Mouse (Mus musculus) midbrain, embryonic 16.5 days (tissue): ENCODE results near the gene Tmem104. TPM values are rescaled to one million over a fixed set of nuclear protein-coding genes. Genes with fewer than 3 reads are reported as not detected.

Experiments
- ATAC-seq: fragments of 200-750 bp; cut with Nextera tagmentation; 2 replicates; pipeline ENCODE4 v1.8.0; 2017; ENCODE audit warnings: moderate TSS enrichment
- H3K27ac ChIP-seq: fragments of 300-500 bp; sonication (generic); 2 replicates; pipeline ENCODE4 v1.5.1; 2014; ENCODE audit warnings: mild to moderate bottlenecking, low read length, mixed read lengths
- H3K27me3 ChIP-seq: fragments of 300-500 bp; sonication (generic); 2 replicates; pipeline ENCODE4 v1.6.1; 2014; ENCODE audit warnings: low read depth, low read length, mixed read lengths; ENCODE audit not compliant: control insufficient read depth, insufficient read depth
- H3K36me3 ChIP-seq: fragments of 300-500 bp; sonication (generic); 2 replicates; pipeline ENCODE4 v1.6.1; 2014; ENCODE audit warnings: mild to moderate bottlenecking, low read length, moderate library complexity, mixed read lengths; ENCODE audit not compliant: control insufficient read depth, insufficient read depth
- H3K4me1 ChIP-seq: fragments of 300-500 bp; sonication (generic); 2 replicates; pipeline ENCODE4 v1.6.1; 2014; ENCODE audit warnings: mild to moderate bottlenecking, low read length, mixed read lengths; ENCODE audit not compliant: control insufficient read depth, insufficient read depth
- H3K4me2 ChIP-seq: fragments of 300-500 bp; sonication (generic); 2 replicates; pipeline ENCODE4 v1.6.1; 2014; ENCODE audit warnings: mild to moderate bottlenecking, low read length, mixed read lengths
- H3K4me3 ChIP-seq: fragments of 300-500 bp; sonication (generic); 2 replicates; pipeline ENCODE4 v1.5.1; 2014; ENCODE audit warnings: low read depth, mild to moderate bottlenecking, low read length, moderate library complexity, mixed read lengths
- H3K9ac ChIP-seq: fragments of 300-500 bp; sonication (generic); 2 replicates; pipeline ENCODE4 v1.6.1; 2014; ENCODE audit warnings: low read depth, low read length, mixed read lengths
- H3K9me3 ChIP-seq: fragments of 300-500 bp; sonication (generic); replicated peaks from 2 replicates; pipeline ENCODE4 v1.6.1; 2014; ENCODE audit warnings: mild to moderate bottlenecking, low read length, mixed read lengths; ENCODE audit not compliant: control insufficient read depth, poor library complexity, severe bottlenecking
- whole genome bisulfite sequencing: fragments of 180-500 bp; shearing (Covaris S2); extraction: QIAGEN DNeasy Blood & Tissue Kit; methylation state at CpG from one replicate; pipeline ENCODE4 v1.1.7; 2014; 5-methylcytosine and 5-hydroxymethylcytosine counted together
- polyA plus RNA-seq: library from polyadenylated mRNA; unstranded; fragments of >200 nt; fragmentation: Nextera tagmentation; extraction: Ambion mirVana; gene quantifications from 2 replicates; pipeline ENCODE4 v1.2.1, GENCODE M21; 2015

The Tmem104 gene
- polyA plus RNA-seq, 1 experiment from 2014 or later, result 12.5 TPM

- no peak for ATAC-seq
Observed at GRCm38 (mm10) chr11:115219263-115219662, 32.0 kb downstream of the Tmem104 start.

GRCm38 (mm10) chr11:115219685-115220084 is 32.4 kb downstream of the Tmem104 start:
- 93% methylated on average over 10 of the region's 10 CpGs for WGBS
- H3K27ac ChIP-seq, result no peak overlapping the region
- no peaks in the 10 kb centered on the region for H3K36me3 ChIP-seq
- H3K27me3 ChIP-seq, result no peaks in the 10 kb centered on the region
- H3K4me1 ChIP-seq, result peaks cover 17% of the 10 kb centered on the region; the same call in 1 of the 2 replicates
- no peaks in the 10 kb centered on the region for H3K9me3 ChIP-seq
- no peak overlapping the region for H3K4me2 ChIP-seq
- no peak overlapping the region for H3K9ac ChIP-seq
- no peak overlapping the region for H3K4me3 ChIP-seq
- ATAC-seq, result no peak

More at GRCm38 (mm10) chr11:115219263-115219662, 32.0 kb downstream of the Tmem104 start:
- WGBS, result 84% methylated on average over 9 of the region's 9 CpGs
- H3K27ac ChIP-seq, result no peak overlapping the region
- H3K27me3 ChIP-seq, result no peaks in the 10 kb centered on the region
- peaks cover 17% of the 10 kb centered on the region; the same call in 1 of the 2 replicates for H3K4me1 ChIP-seq
- H3K4me3 ChIP-seq, result no peak overlapping the region
- no peaks in the 10 kb centered on the region for H3K9me3 ChIP-seq
- no peaks in the 10 kb centered on the region for H3K36me3 ChIP-seq
- H3K9ac ChIP-seq, result no peak overlapping the region
- H3K4me2 ChIP-seq, result no peak overlapping the region

GRCm38 (mm10) chr11:115222077-115222476 is 34.8 kb downstream of the Tmem104 start:
- H3K9ac ChIP-seq, result no peak overlapping the region
- H3K4me3 ChIP-seq, result no peak overlapping the region
- ATAC-seq, result no peak
- H3K27me3 ChIP-seq, result no peaks in the 10 kb centered on the region
- peaks cover 37% of the 10 kb centered on the region for H3K4me1 ChIP-seq
- no peaks in the 10 kb centered on the region for H3K36me3 ChIP-seq
- no peaks in the 10 kb centered on the region for H3K9me3 ChIP-seq
- no peak overlapping the region for H3K4me2 ChIP-seq
- no peak overlapping the region for H3K27ac ChIP-seq
- 52% methylated on average over 12 of the region's 12 CpGs for WGBS

GRCm38 (mm10) chr11:115222570-115222969 is 35.3 kb downstream of the Tmem104 start:
- no peaks in the 10 kb centered on the region for H3K36me3 ChIP-seq
- no peak overlapping the region for H3K4me3 ChIP-seq
- no peaks in the 10 kb centered on the region for H3K9me3 ChIP-seq
- WGBS, result 43% methylated on average over 4 of the region's 5 CpGs
- no peaks in the 10 kb centered on the region for H3K27me3 ChIP-seq
- no peak for ATAC-seq
- H3K9ac ChIP-seq, result no peak overlapping the region
- H3K27ac ChIP-seq, result no peak overlapping the region
- H3K4me1 ChIP-seq, result peaks cover 41% of the 10 kb centered on the region
- no peak overlapping the region for H3K4me2 ChIP-seq

GRCm38 (mm10) chr11:115223451-115223850 is 36.2 kb downstream of the Tmem104 start:
- Histone ChIP-seq H3K27ac (no peak overlapping the region), H3K36me3 (no peaks in the 10 kb centered on the region), H3K9me3 (no peaks in the 10 kb centered on the region), H3K27me3 (no peaks in the 10 kb centered on the region), H3K4me1 (peaks cover 44% of the 10 kb centered on the region), H3K4me3 (no peak overlapping the region), H3K9ac (no peak overlapping the region), H3K4me2 (no peak overlapping the region)
- ATAC-seq, result no peak
- WGBS, result 70% methylated on average over 11 of the region's 11 CpGs

- Histone ChIP-seq H3K27me3 (no peaks in the 10 kb centered on the region), H3K4me3 (no peak overlapping the region), H3K9me3 (no peaks in the 10 kb centered on the region), H3K4me1 (peaks cover 44% of the 10 kb centered on the region), H3K9ac (no peak overlapping the region), H3K36me3 (no peaks in the 10 kb centered on the region), H3K4me2 (no peak overlapping the region), H3K27ac (no peak overlapping the region)
- WGBS, result 79% methylated on average over 6 of the region's 6 CpGs
- ATAC-seq, result no peak
Observed at GRCm38 (mm10) chr11:115223877-115224276, 36.6 kb downstream of the Tmem104 start.

GRCm38 (mm10) chr11:115224889-115225288 is 37.6 kb downstream of the Tmem104 start:
- ATAC-seq, result no peak
- H3K27ac ChIP-seq, result no peak overlapping the region
- no peak overlapping the region for H3K4me3 ChIP-seq
- no peak overlapping the region for H3K4me2 ChIP-seq
- 51% methylated on average over 8 of the region's 8 CpGs for WGBS
- H3K9me3 ChIP-seq, result no peaks in the 10 kb centered on the region
- H3K27me3 ChIP-seq, result no peaks in the 10 kb centered on the region
- no peak overlapping the region for H3K9ac ChIP-seq
- no peaks in the 10 kb centered on the region for H3K36me3 ChIP-seq
- H3K4me1 ChIP-seq, result peaks cover 44% of the 10 kb centered on the region

- Histone ChIP-seq H3K27me3 (no peaks in the 10 kb centered on the region), H3K4me2 (no peak overlapping the region), H3K36me3 (no peaks in the 10 kb centered on the region), H3K27ac (no peak overlapping the region), H3K4me3 (no peak overlapping the region), H3K9me3 (no peaks in the 10 kb centered on the region), H3K9ac (no peak overlapping the region), H3K4me1 (peaks cover 44% of the 10 kb centered on the region)
- ATAC-seq, result no peak
- 39% methylated on average over 6 of the region's 6 CpGs for WGBS
Observed at GRCm38 (mm10) chr11:115225301-115225700, 38.0 kb downstream of the Tmem104 start.

GRCm38 (mm10) chr11:115226811-115227491 is 39.7 kb downstream of the Tmem104 start:
- Histone ChIP-seq H3K9ac (0 out of 2 replicates have a peak overlapping the region, but pooled peaks have one; percentile 35), H3K36me3 (no peaks in the 10 kb centered on the region), H3K9me3 (no peaks in the 10 kb centered on the region), H3K4me1 (peaks cover 52% of the 10 kb centered on the region), H3K27me3 (no peaks in the 10 kb centered on the region), H3K27ac (peak overlapping the region; percentile 58; the same call in 1 of the 2 replicates), H3K4me3 (no peak overlapping the region), H3K4me2 (no peak overlapping the region)
- peak; percentile 61 for ATAC-seq
- 21% methylated on average over 14 of the region's 14 CpGs for WGBS
